ENCODE assay signal across 19 mouse cellular contexts in genomic region chr4:139804896-139805295, GRCm38 (mm10). TPM values are rescaled to one million over a fixed set of nuclear protein-coding genes. Genes with fewer than 3 reads are reported as not detected.
"Had no signal": no experiment of that assay in that cellular context is flagged by ENCODE, and none has a peak within 500 bp of the region (broad histone marks: within the 10 kb centered on the region; RNA-seq: fewer than 3 reads in every experiment).

No protein-coding gene starts in this region.

- DNase-seq: kidney, postnatal 14 days; lung, adult 2 months; lung, postnatal 36 days; midbrain, embryonic 14.5 days; retina, postnatal 1 day; right cerebral cortex, postnatal 25 days; thymus, postnatal 4 days had no signal

- ATAC-seq: lung, postnatal 0 days had no signal

- H3K36me3 ChIP-seq: kidney, embryonic 15.5 days; limb, embryonic 10.5 days; liver, embryonic 15.5 days; neural tube, embryonic 13.5 days had no signal

- H3K4me2 ChIP-seq: kidney, embryonic 15.5 days; liver, embryonic 11.5 days; liver, embryonic 15.5 days; neural tube, embryonic 13.5 days had no signal

- H3K4me3 ChIP-seq: kidney, embryonic 15.5 days; limb, embryonic 10.5 days; liver, embryonic 15.5 days; neural tube, embryonic 13.5 days had no signal

RNA-seq across cellular contexts. Expression of gene Pax7, which starts 28.4 kb away (rescaled TPM):
- total RNA-seq: left cerebral cortex, adult 18-20 months; left cerebral cortex, postnatal 14 days; megakaryocyte progenitor cell, adult 5-6 weeks; monocyte, adult 5-6 weeks had no signal
- polyA plus RNA-seq: large intestine, adult 2 months; lung, postnatal 0 days; small intestine, adult 2 months had no signal
